Mouse (Mus musculus): ENCODE results near the gene Pygb.

The Pygb gene

DNA sequence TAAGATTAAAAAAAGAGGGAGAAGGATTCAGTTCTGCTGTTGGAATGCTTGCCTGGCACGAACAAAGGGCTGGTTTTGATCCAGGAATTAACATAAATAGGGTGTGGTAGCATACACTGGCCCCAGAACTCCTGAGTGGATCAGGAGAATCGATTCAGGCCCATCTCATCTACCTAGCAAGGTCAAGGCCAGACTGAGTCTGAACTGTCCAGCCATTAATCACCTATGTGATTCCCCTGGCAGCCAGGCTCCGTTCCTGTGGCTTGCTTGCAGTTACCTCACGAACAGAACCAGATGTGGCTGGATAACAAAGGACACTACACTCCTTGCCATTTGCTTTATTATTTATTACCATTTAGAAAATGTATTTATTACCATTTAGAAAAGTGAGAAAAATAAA, 6.8 kb downstream of the Pygb start:
- DNase-seq (ENCODE audit: low spot score in 2 of 2) = no peak

- DNase-seq (ENCODE audit: low spot score in 2 of 2) = no peak
These were observed 11.5 kb downstream of the Pygb start for GRCm38 (mm10) chr2:150798084-150798483.

DNA sequence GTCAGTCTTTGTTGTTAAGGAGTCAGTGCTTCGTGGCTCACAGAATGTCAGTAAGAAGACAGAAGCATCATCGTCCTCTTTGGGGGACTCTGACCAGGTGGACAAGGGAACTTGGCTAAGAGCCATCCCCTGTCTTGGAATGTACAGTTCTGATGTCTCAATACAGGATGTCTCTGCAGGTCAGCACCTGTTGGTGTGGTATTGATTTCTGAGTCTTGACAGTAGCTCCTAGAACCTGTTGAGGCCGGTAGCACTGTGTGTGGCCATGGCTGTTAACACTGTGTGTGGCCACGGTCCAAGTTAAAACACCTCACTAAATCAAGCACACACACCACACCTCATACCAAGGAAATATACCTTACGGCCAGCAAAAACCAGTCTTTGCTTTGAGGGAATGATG, 14.1 kb downstream of the Pygb start:
- no peak for DNase-seq (ENCODE audit: low spot score in 2 of 2)

GRCm38 (mm10) chr2:150803035-150803434, 16.5 kb downstream of the Pygb start:
- DNase-seq (ENCODE audit: low spot score in 2 of 2) = no peak

- no peak for DNase-seq (ENCODE audit: low spot score in 2 of 2)
These were observed 21.8 kb downstream of the Pygb start for GRCm38 (mm10) chr2:150808381-150808780.

GRCm38 (mm10) chr2:150808812-150809211, 22.3 kb downstream of the Pygb start:
- DNase-seq (ENCODE audit: low spot score in 2 of 2) = no peak

DNA sequence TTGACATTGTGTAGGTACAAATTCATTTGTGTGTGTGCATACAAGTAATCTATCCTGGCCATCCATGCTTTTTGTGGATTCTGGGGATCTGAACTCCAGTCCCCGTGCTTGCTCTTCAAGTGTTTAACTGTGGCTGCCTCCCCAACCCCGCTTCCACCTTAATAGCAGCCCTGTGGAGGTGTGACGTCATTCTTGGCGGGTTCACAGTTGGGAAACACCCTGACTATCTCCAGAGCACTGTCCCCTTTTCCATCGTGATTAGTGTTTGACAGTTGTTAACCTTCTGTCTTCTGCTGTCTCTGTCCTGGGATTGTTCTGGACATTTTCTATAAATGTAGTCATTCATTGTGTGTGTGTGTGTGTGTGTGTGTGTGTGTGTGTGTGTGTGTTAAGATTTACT, 24.1 kb downstream of the Pygb start:
- no peak for DNase-seq (ENCODE audit: low spot score in 2 of 2)

- DNase-seq (ENCODE audit: low spot score in 2 of 2) = no peak
These were observed 26.3 kb downstream of the Pygb start for GRCm38 (mm10) chr2:150812816-150813215.

- no peak for DNase-seq (ENCODE audit: low spot score in 2 of 2)
These were observed 30.3 kb downstream of the Pygb start for GRCm38 (mm10) chr2:150816676-150817402.

DNA sequence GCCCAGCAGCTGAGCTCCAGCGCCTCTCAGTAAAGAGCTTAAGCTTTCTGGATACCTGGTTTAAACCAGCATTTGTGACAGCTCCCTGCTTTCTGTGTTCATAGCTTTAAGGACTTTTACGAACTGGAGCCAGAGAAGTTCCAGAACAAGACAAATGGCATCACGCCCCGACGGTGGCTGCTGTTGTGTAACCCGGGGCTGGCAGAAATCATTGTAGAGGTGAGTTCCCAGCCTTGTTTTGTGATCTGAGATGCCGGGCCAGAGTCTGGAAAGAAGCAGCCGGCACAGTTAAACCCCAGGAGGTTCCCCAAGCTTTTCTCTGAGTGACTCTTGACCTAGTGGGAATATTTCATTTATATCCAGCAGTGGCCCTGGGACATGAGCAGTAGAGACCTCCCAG, 32.2 kb downstream of the Pygb start:
- no peak for DNase-seq (ENCODE audit: low spot score in 2 of 2)

DNA sequence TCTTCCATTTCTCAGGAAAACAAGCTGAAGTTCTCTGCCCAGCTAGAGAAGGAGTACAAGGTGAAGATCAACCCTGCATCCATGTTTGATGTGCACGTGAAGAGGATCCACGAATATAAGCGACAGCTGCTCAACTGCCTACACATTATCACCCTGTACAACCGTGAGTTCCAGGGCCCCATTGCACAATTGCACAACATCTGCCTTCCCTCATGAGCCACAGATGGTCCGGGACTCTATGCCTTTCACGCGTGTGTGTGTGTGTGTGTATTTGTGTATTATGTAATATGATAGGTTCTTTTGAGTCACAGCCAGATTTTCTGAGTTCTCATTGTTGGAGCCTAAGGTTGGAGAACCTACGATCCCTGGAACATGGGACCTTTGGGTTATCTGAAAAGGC, 34.2 kb downstream of the Pygb start:
- no peak for DNase-seq (ENCODE audit: low spot score in 2 of 2)

DNA sequence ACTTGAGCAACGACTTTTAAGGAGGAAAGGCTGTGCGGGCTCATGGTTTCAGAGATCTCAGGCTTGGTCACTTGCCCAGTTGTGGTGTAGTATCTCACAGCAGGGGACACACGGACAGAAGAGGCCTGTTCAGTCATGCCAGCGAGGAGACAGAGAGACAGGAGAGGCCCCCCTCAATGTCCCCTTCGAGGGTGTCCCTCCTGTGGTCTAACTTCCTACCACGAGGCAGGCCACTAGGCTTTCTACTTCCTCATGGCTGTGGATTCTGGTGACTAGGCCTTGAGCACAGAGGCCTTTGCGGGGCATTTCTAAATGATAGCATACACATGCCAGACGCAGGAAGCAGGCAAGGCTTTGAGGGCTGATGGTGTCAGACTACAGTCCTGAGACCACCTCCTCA, 36.5 kb downstream of the Pygb start:
- no peak for DNase-seq (ENCODE audit: low spot score in 2 of 2)

GRCm38 (mm10) chr2:150826426-150826825, 39.9 kb downstream of the Pygb start:
- no peak for DNase-seq (ENCODE audit: low spot score in 2 of 2)

DNA sequence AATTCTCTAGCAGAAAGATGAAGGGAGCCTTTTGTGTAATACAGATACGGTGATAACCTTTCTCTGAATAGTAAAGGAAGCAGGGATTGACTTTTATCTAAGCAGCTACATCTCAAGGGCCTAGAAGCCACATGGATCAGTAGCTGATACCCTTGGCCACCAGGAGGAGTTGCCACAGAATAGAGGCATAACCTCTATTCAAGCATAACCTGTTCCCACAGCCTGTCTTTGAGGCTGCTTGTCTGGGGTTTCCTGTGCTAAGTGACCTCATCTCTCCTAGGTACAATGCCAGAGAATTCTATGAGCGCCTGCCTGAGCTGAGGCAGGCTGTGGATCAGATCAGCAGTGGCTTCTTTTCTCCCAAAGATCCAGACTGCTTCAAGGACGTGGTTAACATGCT, 41.6 kb downstream of the Pygb start:
- DNase-seq (ENCODE audit: low spot score in 2 of 2) = no peak

- DNase-seq (ENCODE audit: low spot score in 2 of 2) = no peak
These were observed 42.1 kb downstream of the Pygb start for GRCm38 (mm10) chr2:150828654-150829053.

- no peak for DNase-seq (ENCODE audit: low spot score in 2 of 2)
These were observed 43.5 kb downstream of the Pygb start for GRCm38 (mm10) chr2:150830011-150830410.

DNA sequence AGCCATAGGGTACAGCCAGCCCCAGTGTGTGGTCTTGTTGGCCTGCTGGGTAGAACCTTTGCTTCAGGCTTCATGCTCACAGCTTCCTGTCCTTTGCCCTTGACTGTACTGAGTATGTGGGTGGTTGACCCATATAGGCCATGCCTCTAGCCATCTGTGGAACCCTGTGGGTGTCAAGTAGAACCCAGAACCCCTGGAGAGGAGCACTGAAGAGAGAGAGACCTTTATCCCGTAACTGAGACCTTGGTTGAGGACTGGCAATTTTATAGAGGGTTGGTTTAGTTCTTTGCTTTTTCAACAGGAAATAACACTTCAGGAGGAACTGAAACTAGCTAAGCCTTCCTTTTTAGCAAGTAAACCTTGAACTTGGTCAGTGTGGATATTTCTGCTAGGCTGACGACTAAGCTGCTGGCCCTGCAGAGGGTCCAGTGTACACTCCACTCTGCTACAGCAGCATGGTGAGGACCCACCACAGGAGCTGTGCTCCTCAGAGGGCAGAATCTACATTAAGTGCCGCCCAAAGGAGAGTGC, 44.4 kb downstream of the Pygb start:
- no peak for DNase-seq (ENCODE audit: low spot score in 2 of 2)

DNA sequence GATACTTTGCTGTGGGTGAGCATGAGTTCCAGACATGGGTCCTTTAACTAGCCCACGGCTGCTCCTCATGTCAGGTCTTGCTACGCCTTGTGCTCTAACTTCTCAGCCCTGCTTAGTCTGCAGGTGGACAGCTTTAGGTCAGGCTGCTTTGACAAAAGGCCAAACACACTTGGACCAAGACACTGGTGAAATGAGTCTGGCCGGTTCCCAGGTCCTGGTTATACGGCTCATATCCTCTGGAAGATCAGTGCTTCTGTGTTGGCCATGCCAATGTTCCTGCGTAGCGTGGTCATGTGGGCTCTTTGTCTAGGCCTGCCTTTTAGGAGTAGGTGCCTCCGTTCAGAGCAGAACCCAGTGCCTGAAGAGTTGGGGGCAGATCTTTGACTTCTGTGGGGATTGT, 45.5 kb downstream of the Pygb start:
- DNase-seq (ENCODE audit: low spot score in 2 of 2) = no peak

DNA sequence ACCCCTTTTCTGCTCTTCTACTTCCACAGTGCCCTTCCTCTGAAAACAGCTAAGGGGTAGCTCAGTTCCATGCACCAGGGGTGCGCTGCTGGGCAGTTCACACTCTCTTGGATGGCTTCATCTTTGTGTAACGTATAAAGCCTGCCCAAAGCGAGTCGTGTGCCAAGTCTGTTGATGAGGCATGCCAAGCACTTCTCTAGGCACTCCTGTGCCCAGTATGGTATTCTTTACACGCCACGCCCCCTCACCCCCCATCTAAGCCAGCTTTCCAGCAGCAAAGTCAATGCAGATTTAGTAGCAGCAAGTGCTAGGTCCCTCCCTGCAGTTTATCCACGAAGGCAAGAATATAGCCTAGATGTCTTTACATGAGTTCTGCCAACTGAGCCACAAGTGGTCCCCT, 48.1 kb downstream of the Pygb start:
- DNase-seq (ENCODE audit: low spot score in 2 of 2) = no peak

GRCm38 (mm10) chr2:150835975-150836374, 49.4 kb downstream of the Pygb start:
- DNase-seq (ENCODE audit: low spot score in 2 of 2) = no peak

- DNase-seq (ENCODE audit: low spot score in 2 of 2) = no peak
These were observed 50.4 kb downstream of the Pygb start for GRCm38 (mm10) chr2:150836906-150837305.

DNA sequence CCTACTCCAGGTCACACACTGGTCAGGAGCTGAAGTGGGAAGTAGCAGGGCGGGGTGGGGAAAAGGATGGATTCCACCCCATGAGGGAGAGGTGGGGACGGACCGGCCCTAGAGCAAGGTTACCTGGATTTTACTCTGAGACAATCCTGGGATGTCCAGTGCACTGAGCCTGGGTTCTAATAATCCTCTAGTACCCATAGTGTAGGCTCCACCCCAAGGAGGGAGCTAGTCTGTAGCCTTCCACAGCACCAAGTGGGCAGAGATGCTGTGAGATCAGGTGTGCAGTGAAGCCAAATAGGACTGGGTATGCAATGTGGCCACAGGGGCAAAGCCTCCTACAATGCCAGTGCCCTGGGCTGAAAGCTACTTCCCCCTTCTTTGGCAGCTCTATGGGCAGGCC, 51.2 kb downstream of the Pygb start:
- DNase-seq (ENCODE audit: low spot score in 2 of 2) = no peak

DNA sequence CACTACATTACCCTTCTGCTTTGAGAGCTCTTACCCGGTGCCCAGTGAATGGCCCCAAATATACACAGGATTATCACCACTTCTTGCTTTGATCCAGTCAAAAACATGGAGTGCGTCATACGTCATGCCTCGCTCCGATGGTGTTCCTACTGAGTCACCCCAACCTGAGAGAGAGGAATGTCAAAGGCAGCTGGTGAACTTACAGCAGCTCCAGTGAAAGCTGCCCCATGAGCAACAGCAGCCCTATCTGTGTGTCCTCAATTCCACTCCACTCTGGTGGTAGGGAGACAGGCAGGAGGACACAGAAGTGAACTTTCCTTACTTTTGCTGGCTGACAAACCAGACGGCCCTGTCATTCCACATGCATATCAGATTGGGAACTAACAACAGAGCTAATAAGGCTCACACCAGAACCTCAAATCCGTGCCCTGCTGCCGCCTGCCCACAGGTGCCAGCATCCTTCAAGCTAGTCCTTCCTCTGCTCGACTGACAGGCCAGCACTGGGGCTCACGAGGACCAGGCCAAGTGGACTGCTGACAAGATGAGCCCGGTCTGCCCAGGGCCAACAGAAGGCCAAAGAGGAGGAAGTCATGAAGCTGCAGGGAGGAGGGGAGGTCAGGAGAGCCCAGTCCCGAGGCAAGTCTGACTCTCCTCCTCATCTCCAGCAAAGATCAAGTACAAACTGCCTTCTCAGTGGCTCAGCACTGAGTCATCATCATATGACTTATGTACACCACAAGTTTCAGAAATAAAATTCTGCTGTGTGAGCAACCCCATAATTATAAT, 53.3 kb downstream of the Pygb start:
- no peak for DNase-seq (ENCODE audit: low spot score in 2 of 2)
